Mouse (Mus musculus) stomach, postnatal 0 days (tissue): ENCODE results near the gene Rps2.

Experiments
- CTCF ChIP-seq: IDR thresholded peaks from 2 replicates; pipeline ENCODE4 v1.5.1; 2016; ENCODE audit warnings: antibody characterized with exemption, low read depth, mild to moderate bottlenecking, moderate library complexity
- EP300 ChIP-seq: optimal IDR thresholded peaks from 2 replicates; pipeline ENCODE3; 2016; ENCODE audit warnings: antibody characterized with exemption

DNA sequence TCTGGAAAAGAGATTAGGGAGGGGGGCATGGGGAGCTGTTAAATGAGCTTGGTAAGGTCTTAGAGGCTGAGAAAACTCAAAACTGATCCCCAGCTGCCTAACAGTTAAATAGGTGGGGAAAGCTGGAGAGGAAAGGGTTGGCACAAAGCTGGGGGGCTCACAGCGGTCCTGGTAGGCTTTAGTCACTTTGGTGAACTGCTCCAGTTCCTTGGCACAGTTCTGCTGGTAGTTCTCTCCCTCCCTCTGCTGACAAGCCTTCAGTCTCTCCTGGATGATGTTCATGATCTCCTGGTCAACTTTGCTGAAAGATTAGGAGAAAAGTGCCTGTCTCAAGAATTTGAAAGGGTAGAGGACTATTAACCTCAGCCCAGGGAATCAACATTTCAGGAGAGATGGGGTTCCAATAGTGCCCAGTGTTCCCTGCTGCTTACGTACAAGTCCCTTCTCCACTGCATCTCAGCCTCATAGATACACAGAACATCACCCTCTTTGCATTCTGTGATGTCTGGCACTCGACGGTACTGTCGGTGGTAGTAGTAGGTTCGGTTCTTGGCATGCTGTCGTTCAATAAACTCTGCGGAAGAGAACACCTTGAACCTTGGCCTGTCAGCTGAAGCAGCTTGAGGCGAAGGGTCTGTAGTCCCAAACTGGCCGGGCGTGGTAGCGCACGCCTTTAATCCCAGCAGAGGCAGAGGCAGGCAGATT is 4.5 kb downstream of the Rps2 start:
- TF ChIP-seq CTCF (no peak), EP300 (no peak)
